Mouse (Mus musculus) lung, postnatal 0 days (tissue): ENCODE results near the gene Lcn10. TPM values are rescaled to one million over a fixed set of nuclear protein-coding genes. Genes with fewer than 3 reads are reported as not detected.

ENCODE experiments used
- ATAC-seq: fragments of 200-750 bp; cut with Nextera tagmentation; 2 replicates; pipeline ENCODE4 v1.8.0; 2017; ENCODE audit warnings: moderate library complexity
- DNase-seq: peaks from one replicate; pipeline ENCODE4 v3.0.0-alpha.2; 2016; ENCODE audit warnings: low spot score
- H3K27ac ChIP-seq: fragments of 300-500 bp; sonication (generic); 2 replicates; pipeline ENCODE4 v1.5.1; 2014; ENCODE audit warnings: antibody characterized with exemption, mild to moderate bottlenecking, low read length, mixed read lengths
- H3K27me3 ChIP-seq: fragments of 300-500 bp; sonication (generic); replicated peaks from 2 replicates; pipeline ENCODE4 v1.6.1; 2014; ENCODE audit warnings: low read length, mixed read lengths; ENCODE audit not compliant: insufficient read depth
- H3K36me3 ChIP-seq: fragments of 300-500 bp; sonication (generic); 2 replicates; pipeline ENCODE4 v1.6.1; 2014; ENCODE audit warnings: low read length, mixed read lengths; ENCODE audit not compliant: insufficient read depth
- H3K4me1 ChIP-seq: fragments of 300-500 bp; sonication (generic); 2 replicates; pipeline ENCODE4 v1.6.1; 2014; ENCODE audit warnings: antibody characterized with exemption, low read depth, low read length, mixed read lengths; ENCODE audit not compliant: insufficient read depth
- H3K4me2 ChIP-seq: fragments of 300-500 bp; sonication (generic); replicated peaks from 2 replicates; pipeline ENCODE4 v1.6.1; 2014; ENCODE audit warnings: low read depth, mild to moderate bottlenecking, low read length, moderate library complexity, mixed read lengths
- H3K4me3 ChIP-seq: fragments of 300-500 bp; sonication (generic); 2 replicates; pipeline ENCODE4 v1.5.1; 2014; ENCODE audit warnings: low read depth, low read length
- H3K9ac ChIP-seq: fragments of 300-500 bp; sonication (generic); replicated peaks from 2 replicates; pipeline ENCODE4 v1.6.1; 2014; ENCODE audit warnings: low read depth, mild to moderate bottlenecking
- H3K9me3 ChIP-seq: fragments of 300-500 bp; sonication (generic); 2 replicates; pipeline ENCODE4 v1.6.1; 2016; ENCODE audit warnings: low read length, mixed read lengths
- CTCF ChIP-seq: IDR thresholded peaks from 2 replicates; pipeline ENCODE4 v1.5.1; 2016; ENCODE audit warnings: antibody characterized with exemption, mild to moderate bottlenecking
- EP300 ChIP-seq: IDR thresholded peaks from 2 replicates; pipeline ENCODE4 v1.6.1; 2016; ENCODE audit warnings: antibody characterized with exemption, mild to moderate bottlenecking, control low read depth
- WGBS: fragments of 180-500 bp; shearing (Covaris S2); extraction: QIAGEN DNeasy Blood & Tissue Kit; methylation state at CpG from one replicate; pipeline ENCODE4 v1.1.7; 2014; 5-methylcytosine and 5-hydroxymethylcytosine counted together
- polyA plus RNA-seq: library from polyadenylated mRNA; unstranded; fragments of >200 nt; fragmentation: Nextera tagmentation; extraction: Ambion mirVana; gene quantifications from 2 replicates; pipeline ENCODE4 v1.2.1, GENCODE M21; 2015

Gene Lcn10
- polyA plus RNA-seq: not detected in 2 replicates

DNA sequence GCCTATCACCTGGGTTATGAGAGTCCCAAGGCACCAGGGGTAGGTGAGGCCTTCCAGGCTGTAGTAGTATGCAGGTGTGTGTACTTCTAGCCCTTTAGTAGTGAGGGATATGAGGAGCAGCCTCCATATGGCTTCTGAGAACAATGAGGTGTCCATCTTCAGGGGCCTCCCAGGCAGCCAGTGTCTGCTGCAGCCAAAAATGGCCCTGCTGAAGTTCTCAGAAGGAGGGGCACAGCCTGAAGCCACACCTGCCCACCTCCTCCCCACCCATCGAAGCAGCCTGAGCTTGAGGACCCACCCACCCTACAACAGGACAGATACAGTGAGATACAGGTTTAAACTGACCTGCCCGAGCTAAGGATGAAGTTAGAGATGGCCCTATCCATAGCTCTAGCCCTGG, at the start of gene Lcn10:
Gene Lcn10, plus strand, starts transcription at position 301 of the 400 bp plus-strand sequence.
- Histone ChIP-seq H3K36me3 (no peaks in the 10 kb centered on the region), H3K4me2 (no peak within 1 kb of the TSS), H3K4me1 (no peaks in the 10 kb centered on the region), H3K9ac (no peak within 1 kb of the TSS), H3K4me3 (no peak within 1 kb of the TSS), H3K9me3 (no peaks in the 10 kb centered on the region), H3K27ac (no peak within 1 kb of the TSS), H3K27me3 (no peaks in the 10 kb centered on the region)
- DNase-seq (no peak), ATAC-seq (no peak)
- 46% methylated on average over 2 of the region's 2 CpGs for WGBS
- TF ChIP-seq EP300 (no peak), CTCF (no peak)

DNA sequence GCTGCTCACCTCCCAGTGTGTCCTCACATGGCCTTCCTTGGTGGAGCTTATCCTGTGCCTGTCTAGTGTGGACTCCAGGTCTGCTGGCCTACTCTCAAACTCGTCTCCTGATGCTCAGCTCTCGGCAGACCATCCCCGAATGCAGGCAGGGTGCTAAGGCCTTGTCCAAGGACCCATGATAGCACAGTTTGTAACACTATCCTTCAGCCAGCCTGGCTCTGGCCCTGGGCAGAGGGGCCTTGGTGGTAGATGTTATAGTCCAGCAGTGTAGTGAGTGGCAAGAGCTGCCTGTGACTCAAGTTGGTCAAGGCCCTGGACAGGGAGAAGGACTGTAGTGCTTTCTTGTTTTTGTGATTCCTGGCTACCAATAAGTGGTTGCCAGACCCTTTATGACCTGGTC, 48.9 kb upstream of the Lcn10 start:
- no peaks in the 10 kb centered on the region for H3K9me3 ChIP-seq
- H3K36me3 ChIP-seq: no peaks in the 10 kb centered on the region
- H3K27ac ChIP-seq: no peak overlapping the region
- TF ChIP-seq CTCF: no peak
- no peak for TF ChIP-seq EP300
- no peak overlapping the region for H3K9ac ChIP-seq
- no peak overlapping the region for H3K4me2 ChIP-seq
- no peaks in the 10 kb centered on the region for H3K4me1 ChIP-seq
- no peak overlapping the region for H3K4me3 ChIP-seq
- ATAC-seq (no peak), DNase-seq (no peak)
- H3K27me3 ChIP-seq: no peaks in the 10 kb centered on the region
- 84% methylated on average over 3 of the region's 3 CpGs for whole genome bisulfite sequencing

DNA sequence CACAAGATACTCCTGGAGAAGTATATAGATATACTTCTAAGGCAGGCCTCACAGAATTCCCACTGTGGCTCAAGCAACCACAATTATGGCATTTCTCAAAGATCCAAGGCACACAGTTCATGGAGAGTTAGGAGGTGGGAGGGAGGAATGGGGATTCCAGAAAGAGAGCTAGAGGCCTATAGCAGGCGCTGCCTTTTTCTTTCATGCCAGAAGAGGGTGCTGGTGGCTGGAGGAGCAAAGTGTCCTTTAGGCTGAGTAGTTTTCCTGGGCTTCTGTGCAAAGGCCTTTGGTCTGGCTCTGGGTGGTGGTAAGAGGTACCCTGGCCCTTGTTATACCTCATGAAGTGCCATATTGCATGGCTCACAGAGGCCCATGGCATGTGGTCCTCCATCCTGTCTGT, 48.5 kb upstream of the Lcn10 start:
- WGBS: 50% methylated on average over 1 of the region's 1 CpGs
- TF ChIP-seq CTCF: peak; percentile 29
- no peak for TF ChIP-seq EP300

DNA sequence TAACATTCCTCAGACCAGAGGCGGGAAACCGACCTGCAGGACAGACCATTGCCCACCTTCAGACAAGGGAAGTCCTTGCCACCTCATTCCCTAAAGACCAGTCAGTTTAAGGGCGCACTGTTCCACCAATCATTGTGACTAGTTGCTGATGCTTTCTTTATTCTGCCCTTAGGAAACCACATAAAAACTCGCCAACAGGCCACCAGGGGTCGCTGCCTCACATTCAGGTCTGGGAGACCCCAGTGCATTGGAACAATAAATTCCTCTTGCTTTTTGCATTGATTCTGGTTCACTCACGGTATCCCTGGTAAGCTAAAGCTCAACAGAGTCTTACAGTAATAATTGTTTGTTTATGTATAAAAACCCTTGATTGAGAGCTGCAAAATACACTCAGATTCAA, 42.6 kb upstream of the Lcn10 start:
- TF ChIP-seq CTCF: peak; percentile 69
- no peak for TF ChIP-seq EP300
- 19% methylated on average over 6 of the region's 6 CpGs for WGBS
- no peaks in the 10 kb centered on the region for H3K27me3 ChIP-seq
- no peaks in the 10 kb centered on the region for H3K36me3 ChIP-seq
- no peak for ATAC-seq
- no peak for DNase-seq
- no peak overlapping the region for H3K4me2 ChIP-seq
- no peaks in the 10 kb centered on the region for H3K4me1 ChIP-seq
- no peak overlapping the region for H3K27ac ChIP-seq
- no peak overlapping the region for H3K9ac ChIP-seq
- no peak overlapping the region for H3K4me3 ChIP-seq
- no peaks in the 10 kb centered on the region for H3K9me3 ChIP-seq

More for the DNA sequence above, 48.5 kb upstream of the Lcn10 start:
- H3K36me3 ChIP-seq: no peaks in the 10 kb centered on the region
- H3K27ac ChIP-seq: no peak overlapping the region
- no peaks in the 10 kb centered on the region for H3K9me3 ChIP-seq
- DNase-seq (no peak), ATAC-seq (no peak)
- H3K4me3 ChIP-seq: no peak overlapping the region
- H3K4me2 ChIP-seq: no peak overlapping the region
- no peaks in the 10 kb centered on the region for H3K27me3 ChIP-seq
- no peaks in the 10 kb centered on the region for H3K4me1 ChIP-seq
- no peak overlapping the region for H3K9ac ChIP-seq

GRCm38 (mm10) chr2:25652902-25653301, 29.6 kb upstream of the Lcn10 start, which contains the start of gene Lcn8:
Gene Lcn8 (plus strand): TSS chr2:25653120.
- H3K36me3 ChIP-seq: no peaks in the 10 kb centered on the region
- H3K27me3 ChIP-seq: no peaks in the 10 kb centered on the region
- no peaks in the 10 kb centered on the region for H3K9me3 ChIP-seq
- H3K9ac ChIP-seq: no peak within 1 kb of the TSS
- no peak for TF ChIP-seq CTCF
- TF ChIP-seq EP300: no peak
- no peak within 1 kb of the TSS for H3K27ac ChIP-seq
- DNase-seq (no peak), ATAC-seq (no peak)
- no peak within 1 kb of the TSS for H3K4me3 ChIP-seq
- WGBS: 68% methylated on average over 2 of the region's 2 CpGs
- H3K4me1 ChIP-seq: no peaks in the 10 kb centered on the region
- no peak within 1 kb of the TSS for H3K4me2 ChIP-seq

- 0 out of 2 replicates have a peak, but pooled peaks have one; percentile 16 for ATAC-seq
- H3K4me2 ChIP-seq: no peak overlapping the region
- no peaks in the 10 kb centered on the region for H3K4me1 ChIP-seq
- TF ChIP-seq CTCF: no peak
- no peak for TF ChIP-seq EP300
- H3K9me3 ChIP-seq: no peaks in the 10 kb centered on the region
- H3K36me3 ChIP-seq: no peaks in the 10 kb centered on the region
- no peak overlapping the region for H3K4me3 ChIP-seq
- H3K27me3 ChIP-seq: no peaks in the 10 kb centered on the region
- 23% methylated on average over 1 of the region's 1 CpGs for WGBS
- H3K9ac ChIP-seq: no peak overlapping the region
- H3K27ac ChIP-seq: no peak overlapping the region
- peak; percentile 13 for DNase-seq
These were observed 28.0 kb upstream of the Lcn10 start for GRCm38 (mm10) chr2:25654502-25654901.

DNA sequence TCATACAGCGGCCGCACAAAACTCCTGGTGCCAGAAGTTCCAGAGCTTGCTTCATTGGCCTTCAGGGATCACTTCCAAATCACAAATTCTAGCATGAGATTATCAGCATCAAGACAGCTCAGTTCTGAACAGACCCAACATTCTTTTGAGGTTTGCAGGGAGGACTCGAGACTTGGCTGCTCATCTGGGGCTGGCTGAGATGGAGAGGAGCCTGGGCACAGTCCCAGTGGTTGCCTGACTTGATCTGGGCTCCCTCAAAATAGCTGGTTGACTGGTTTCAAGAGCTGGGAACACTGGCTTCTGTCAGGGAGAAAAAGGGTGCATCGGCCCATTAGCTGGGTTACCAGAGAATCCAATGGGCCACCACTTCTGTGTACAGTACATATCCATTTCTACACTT, 25.8 kb upstream of the Lcn10 start:
- WGBS: 78% methylated on average over 4 of the region's 4 CpGs
- Histone ChIP-seq H3K27me3 (no peaks in the 10 kb centered on the region), H3K9ac (no peak overlapping the region), H3K36me3 (no peaks in the 10 kb centered on the region), H3K4me2 (no peak overlapping the region), H3K4me1 (no peaks in the 10 kb centered on the region), H3K9me3 (no peaks in the 10 kb centered on the region), H3K27ac (no peak overlapping the region), H3K4me3 (no peak overlapping the region)
- DNase-seq (no peak), ATAC-seq (no peak)
- TF ChIP-seq EP300: no peak
- no peak for TF ChIP-seq CTCF
